In the genomic region with DNA sequence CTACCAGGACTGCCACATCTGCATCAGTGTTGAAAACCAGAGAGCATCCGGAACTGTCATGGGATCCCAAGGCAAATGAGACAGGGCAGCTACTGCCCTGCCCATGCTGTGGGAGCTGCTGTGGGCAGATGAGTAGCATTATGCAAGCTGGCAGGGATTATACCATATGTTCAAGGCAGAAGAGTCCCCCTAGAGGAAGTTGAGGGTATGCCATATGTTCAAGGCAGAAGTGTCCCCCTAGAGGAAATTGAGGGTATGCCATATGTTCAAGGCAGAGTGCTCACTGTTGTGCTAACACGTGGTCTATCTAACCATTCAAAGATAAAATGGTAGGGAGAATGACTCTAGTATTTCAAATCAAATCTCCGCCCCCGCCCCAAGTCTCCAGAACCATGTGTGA, we compare ENCODE assay signal across 8 mouse cellular contexts.
DNase-seq lines count a peak whose midpoint lies in the region; ATAC-seq and TF ChIP-seq lines count a peak whose summit lies in the region.

No protein-coding gene starts in this region.

- peak; percentile 62 for ATAC-seq in G1E (ENCODE audit: extremely low read depth, insufficient number of reproducible peaks, low FRiP score, poor library complexity, severe bottlenecking)
- peak; percentile 31; the same call in 1 of the 2 replicates for ATAC-seq in liver, embryonic 13.5 days (ENCODE audit: low read depth)
- ATAC-seq in midbrain, embryonic 13.5 days, result no peak

- no peaks in the 10 kb centered on the region for H3K4me1 ChIP-seq in G1E (ENCODE audit: insufficient read depth, low read depth, low read length)
- H3K4me1 ChIP-seq in cortical plate, adult 2 months (ENCODE audit: control insufficient read depth, insufficient read depth, low read length), result peaks cover 2% of the 10 kb centered on the region; the same call in 1 of the 2 replicates
- no peaks in the 10 kb centered on the region for H3K4me1 ChIP-seq in liver, embryonic 13.5 days (replicated peaks)
- H3K4me1 ChIP-seq in midbrain, embryonic 13.5 days (replicated peaks), result peaks cover 4% of the 10 kb centered on the region; the same call in 1 of the 2 replicates

- H3K4me2 ChIP-seq in liver, embryonic 13.5 days, result no peak overlapping the region
- no peak overlapping the region for H3K4me2 ChIP-seq in midbrain, embryonic 13.5 days (replicated peaks)

- peaks cover 14% of the 10 kb centered on the region for H3K9me3 ChIP-seq in G1E (replicated peaks)
- no peaks in the 10 kb centered on the region for H3K9me3 ChIP-seq in liver, embryonic 13.5 days (replicated peaks)
- H3K9me3 ChIP-seq in midbrain, embryonic 13.5 days, result no peaks in the 10 kb centered on the region

- no peak overlapping the region for H3K27ac ChIP-seq in layer of hippocampus, adult 2 months
- H3K27ac ChIP-seq in cortical plate, adult 2 months (ENCODE audit: insufficient read depth, low read length), result no peak overlapping the region
- H3K27ac ChIP-seq in liver, embryonic 13.5 days, result no peak overlapping the region
- H3K27ac ChIP-seq in midbrain, embryonic 13.5 days, result no peak overlapping the region

- peak in 1 of 2 experiments; percentile 44 for DNase-seq in layer of hippocampus, adult 2 months (ENCODE audit: low spot score in 2 of 2)
- DNase-seq in layer of hippocampus, adult 9-10 months (ENCODE audit: low spot score), result no peak
- DNase-seq in G1E (ENCODE audit: low spot score), result peak; percentile 13
- no peak for DNase-seq in liver, embryonic 13.5 days
- no peak for DNase-seq in urinary bladder, postnatal 4 days (ENCODE audit: low spot score in 2 of 2)
- no peak for DNase-seq in cerebellum, adult 9-11 months

- H3K9ac ChIP-seq in liver, embryonic 13.5 days, result no peak overlapping the region
- no peak overlapping the region for H3K9ac ChIP-seq in midbrain, embryonic 13.5 days (replicated peaks)

- H3K4me3 ChIP-seq in layer of hippocampus, adult 2 months, result no peak overlapping the region
- no peak overlapping the region for H3K4me3 ChIP-seq in G1E (ENCODE audit: low read depth, low read length)
- no peak overlapping the region for H3K4me3 ChIP-seq in cortical plate, adult 2 months (ENCODE audit: insufficient read depth, low read length)
- H3K4me3 ChIP-seq in liver, embryonic 13.5 days (replicated peaks), result no peak overlapping the region
- H3K4me3 ChIP-seq in midbrain, embryonic 13.5 days (replicated peaks), result no peak overlapping the region

- no peaks in the 10 kb centered on the region for H3K36me3 ChIP-seq in G1E (replicated peaks)
- H3K36me3 ChIP-seq in liver, embryonic 13.5 days, result no peaks in the 10 kb centered on the region
- H3K36me3 ChIP-seq in midbrain, embryonic 13.5 days, result no peaks in the 10 kb centered on the region

- H3K27me3 ChIP-seq in G1E (ENCODE audit: insufficient read depth, low read length), result no peaks in the 10 kb centered on the region
- no peaks in the 10 kb centered on the region for H3K27me3 ChIP-seq in liver, embryonic 13.5 days
- H3K27me3 ChIP-seq in midbrain, embryonic 13.5 days, result no peaks in the 10 kb centered on the region

- TF ChIP-seq CTCF in layer of hippocampus, adult 2 months (conservative IDR thresholded peaks at IDR 0.05), result peak; percentile 84
- TF ChIP-seq CTCF in G1E (IDR thresholded peaks at IDR 0.05; ENCODE audit: low read depth, low read length), result peak; percentile 76
- peak; percentile 59; the same call in 1 of the 2 replicates for TF ChIP-seq CTCF in cortical plate, adult 2 months (IDR thresholded peaks at IDR 0.05; ENCODE audit: extremely low read depth, insufficient read depth, low read length)

- 48% methylated on average over 4 of the region's 4 CpGs for WGBS in liver, embryonic 13.5 days (ENCODE audit: insufficient replicate concordance)
- WGBS in midbrain, embryonic 13.5 days, result 79% methylated on average over 4 of the region's 4 CpGs

- no peak for TF ChIP-seq POLR2A in cortical plate, adult 2 months (IDR thresholded peaks at IDR 0.05; ENCODE audit: extremely low read depth, insufficient read depth, low read length)
